Mouse (Mus musculus): ENCODE data around the gene Gramd1a.

- TF ChIP-seq POLR2A (IDR thresholded peaks at IDR 0.05; ENCODE audit: low read depth, low read length): no peak
- no peak for TF ChIP-seq CTCF (IDR thresholded peaks at IDR 0.05; ENCODE audit: extremely low read depth, insufficient read length, insufficient replicate concordance, low read depth, low read length)
Observed at GRCm38 (mm10) chr7:31082106-31082505, 73.6 kb downstream of the Gramd1a start.

Data from small intestine, adult 2 months (tissue).